Comparison of ENCODE assay signal across 8 mouse cellular contexts in the genomic region with DNA sequence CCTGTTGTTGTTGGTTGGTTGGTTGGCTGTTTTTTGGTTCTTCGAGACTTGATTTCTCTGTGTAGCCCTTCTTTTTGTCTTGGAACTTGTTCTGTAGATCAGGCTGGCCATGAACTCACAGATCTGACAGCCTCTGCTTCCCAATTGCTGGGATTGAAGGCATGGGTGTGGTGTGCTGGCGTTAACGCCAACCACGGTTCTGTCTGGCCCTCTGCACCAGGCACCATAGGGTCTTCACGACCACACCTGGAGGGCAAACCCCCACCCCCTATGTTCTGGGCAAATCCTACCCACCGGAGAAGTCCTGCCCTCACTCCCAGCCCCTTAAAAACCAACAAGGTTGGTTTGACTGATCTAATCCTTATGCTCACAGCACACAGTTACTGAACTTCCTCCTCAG. TPM values are rescaled to one million over a fixed set of nuclear protein-coding genes. Genes with fewer than 3 reads are reported as not detected.
DNase-seq lines count a peak whose midpoint lies in the region; ATAC-seq and TF ChIP-seq lines count a peak whose summit lies in the region.

No protein-coding gene starts in this region.

- TF ChIP-seq POLR2A in limb, embryonic 14.5 days (IDR thresholded peaks at IDR 0.05; ENCODE audit: borderline replicate concordance, extremely low read depth, insufficient read depth, insufficient read length) = no peak

- WGBS in liver, embryonic 11.5 days = 58% methylated on average over 6 of the region's 6 CpGs
- WGBS in forebrain, embryonic 13.5 days = 70% methylated on average over 6 of the region's 6 CpGs
- WGBS in limb, embryonic 14.5 days = 60% methylated on average over 6 of the region's 6 CpGs
- 62% methylated on average over 6 of the region's 6 CpGs for WGBS in stomach, embryonic 14.5 days

- H3K4me3 ChIP-seq in liver, embryonic 11.5 days (ENCODE audit: low read depth, low read length) = peak overlapping the region; percentile 71; the same call in 1 of the 2 replicates
- peak overlapping the region; percentile 51 for H3K4me3 ChIP-seq in forebrain, embryonic 13.5 days
- peak overlapping the region; percentile 59 for H3K4me3 ChIP-seq in limb, embryonic 14.5 days (replicated peaks; ENCODE audit: low read length)
- 0 out of 2 replicates have a peak overlapping the region, but pooled peaks have one; percentile 48 for H3K4me3 ChIP-seq in stomach, embryonic 14.5 days (ENCODE audit: low read depth, low read length)

- DNase-seq in liver, embryonic 11.5 days (ENCODE audit: low spot score) = no peak
- no peak for DNase-seq in liver
- DNase-seq in limb, embryonic 14.5 days (ENCODE audit: low spot score) = no peak
- DNase-seq in kidney, adult 18-20 months = no peak
- DNase-seq in spleen, postnatal 10 days (ENCODE audit: low spot score in 2 of 2) = no peak
- no peak for DNase-seq in left cerebral cortex, adult 18-20 months (ENCODE audit: low spot score in 2 of 2)

- H3K27ac ChIP-seq in liver, embryonic 11.5 days (ENCODE audit: low read depth, low read length) = no peak overlapping the region; the same call in 1 of the 2 replicates
- H3K27ac ChIP-seq in forebrain, embryonic 13.5 days = peak overlapping the region; percentile 10; the same call in 1 of the 2 replicates
- H3K27ac ChIP-seq in limb, embryonic 14.5 days (replicated peaks; ENCODE audit: low read depth, low read length) = peak overlapping the region; percentile 35
- peak overlapping the region; percentile 58; the same call in 1 of the 2 replicates for H3K27ac ChIP-seq in stomach, embryonic 14.5 days (ENCODE audit: low read length)

- peaks cover 5% of the 10 kb centered on the region; the same call in 1 of the 2 replicates for H3K36me3 ChIP-seq in liver, embryonic 11.5 days (ENCODE audit: control insufficient read depth, insufficient read depth, low read length)
- peaks cover 16% of the 10 kb centered on the region for H3K36me3 ChIP-seq in forebrain, embryonic 13.5 days (ENCODE audit: poor library complexity, severe bottlenecking)
- peaks cover 21% of the 10 kb centered on the region for H3K36me3 ChIP-seq in limb, embryonic 14.5 days (ENCODE audit: control insufficient read depth, insufficient read depth, low read length)
- peaks cover 13% of the 10 kb centered on the region for H3K36me3 ChIP-seq in stomach, embryonic 14.5 days (ENCODE audit: control insufficient read depth, insufficient read depth, low read length)

- peaks cover 8% of the 10 kb centered on the region; the same call in 1 of the 2 replicates for H3K4me1 ChIP-seq in liver, embryonic 11.5 days (replicated peaks; ENCODE audit: control insufficient read depth, insufficient read depth, low read length)
- peaks cover 19% of the 10 kb centered on the region for H3K4me1 ChIP-seq in forebrain, embryonic 13.5 days
- peaks cover 9% of the 10 kb centered on the region; the same call in 1 of the 2 replicates for H3K4me1 ChIP-seq in limb, embryonic 14.5 days (ENCODE audit: control insufficient read depth, insufficient read depth, low read length)
- H3K4me1 ChIP-seq in stomach, embryonic 14.5 days (ENCODE audit: control insufficient read depth, insufficient read depth, low read length) = 0 out of 2 replicates have a peak, but pooled peaks cover 7% of the 10 kb centered on the region

- H3K4me2 ChIP-seq in liver, embryonic 11.5 days = peak overlapping the region; percentile 98
- H3K4me2 ChIP-seq in forebrain, embryonic 13.5 days = peak overlapping the region; percentile 89
- peak overlapping the region; percentile 97 for H3K4me2 ChIP-seq in limb, embryonic 14.5 days (replicated peaks; ENCODE audit: low read depth, low read length, severe bottlenecking)
- peak overlapping the region; percentile 73 for H3K4me2 ChIP-seq in stomach, embryonic 14.5 days (replicated peaks; ENCODE audit: low read depth, low read length)

- no peaks in the 10 kb centered on the region for H3K9me3 ChIP-seq in liver, embryonic 11.5 days (ENCODE audit: control insufficient read depth, low read length)
- H3K9me3 ChIP-seq in forebrain, embryonic 13.5 days (replicated peaks) = no peaks in the 10 kb centered on the region
- no peaks in the 10 kb centered on the region for H3K9me3 ChIP-seq in limb, embryonic 14.5 days (ENCODE audit: control insufficient read depth, low read length)
- no peaks in the 10 kb centered on the region for H3K9me3 ChIP-seq in stomach, embryonic 14.5 days (ENCODE audit: control insufficient read depth, low read depth, low read length)

- ATAC-seq in liver, embryonic 11.5 days (replicated peaks; ENCODE audit: low FRiP score) = 0 out of 2 replicates have a peak, but pooled peaks have one; percentile 3
- peak; percentile 20 for ATAC-seq in forebrain, embryonic 13.5 days
- peak; percentile 2; the same call in 1 of the 2 replicates for ATAC-seq in limb, embryonic 14.5 days (ENCODE audit: low FRiP score, low read depth)
- peak; percentile 10; the same call in 1 of the 2 replicates for ATAC-seq in stomach, embryonic 14.5 days (ENCODE audit: insufficient number of reproducible peaks, insufficient read depth, low FRiP score, low read depth)

- H3K27me3 ChIP-seq in liver, embryonic 11.5 days (replicated peaks; ENCODE audit: control insufficient read depth, insufficient read depth, low read length) = no peaks in the 10 kb centered on the region
- H3K27me3 ChIP-seq in forebrain, embryonic 13.5 days = no peaks in the 10 kb centered on the region
- H3K27me3 ChIP-seq in limb, embryonic 14.5 days (ENCODE audit: control insufficient read depth, insufficient read depth, low read length) = no peaks in the 10 kb centered on the region
- no peaks in the 10 kb centered on the region for H3K27me3 ChIP-seq in stomach, embryonic 14.5 days (ENCODE audit: control insufficient read depth, insufficient read depth, low read length)

- peak overlapping the region; percentile 43; the same call in 1 of the 2 replicates for H3K9ac ChIP-seq in liver, embryonic 11.5 days (ENCODE audit: low read depth, low read length)
- H3K9ac ChIP-seq in forebrain, embryonic 13.5 days = 0 out of 2 replicates have a peak overlapping the region, but pooled peaks have one; percentile 66
- 0 out of 2 replicates have a peak overlapping the region, but pooled peaks have one; percentile 56 for H3K9ac ChIP-seq in limb, embryonic 14.5 days (ENCODE audit: low read depth, low read length, severe bottlenecking)
- no peak overlapping the region for H3K9ac ChIP-seq in stomach, embryonic 14.5 days (replicated peaks; ENCODE audit: low read depth, low read length)

RNA-seq across cellular contexts. Expression of gene Pkn3, which starts 0.5 kb away (rescaled TPM):
- 9.6 and 10.2 TPM in 2 replicates for polyA plus RNA-seq in liver, embryonic 11.5 days (2014; fragmentation: Nextera tagmentation; extraction: Ambion mirVana)
- polyA plus RNA-seq in forebrain, embryonic 13.5 days (2015; fragmentation: Nextera tagmentation; extraction: Ambion mirVana) = 5.7 and 6.7 TPM in 2 replicates
- polyA plus RNA-seq in limb, embryonic 14.5 days (2012; rRNA removed) = 24.8 and 26.9 TPM in 2 replicates
- 5.9 and 6.4 TPM in 2 replicates for polyA plus RNA-seq in limb, embryonic 14.5 days (2014; fragmentation: Nextera tagmentation; extraction: Ambion mirVana)
- 6.3 and 6.9 TPM in 2 replicates for polyA plus RNA-seq in stomach, embryonic 14.5 days (2014; fragmentation: Nextera tagmentation; extraction: Ambion mirVana)
- total RNA-seq in left cerebral cortex, adult 18-20 months (2021) = 1 to 10 TPM; 3.8 TPM

RNA-seq across cellular contexts. Expression of gene Zdhhc12, which starts 16.5 kb away (rescaled TPM):
- polyA plus RNA-seq in liver, embryonic 11.5 days (2014; fragmentation: Nextera tagmentation; extraction: Ambion mirVana) = 51.9 and 53.7 TPM in 2 replicates
- polyA plus RNA-seq in forebrain, embryonic 13.5 days (2015; fragmentation: Nextera tagmentation; extraction: Ambion mirVana) = 21.0 and 21.2 TPM in 2 replicates
- 53.2 and 68.8 TPM in 2 replicates for polyA plus RNA-seq in limb, embryonic 14.5 days (2012; rRNA removed)
- polyA plus RNA-seq in limb, embryonic 14.5 days (2014; fragmentation: Nextera tagmentation; extraction: Ambion mirVana) = 21.9 and 23.2 TPM in 2 replicates
- polyA plus RNA-seq in stomach, embryonic 14.5 days (2014; fragmentation: Nextera tagmentation; extraction: Ambion mirVana) = 44.1 and 45.2 TPM in 2 replicates
- total RNA-seq in left cerebral cortex, adult 18-20 months (2021) = 1 to 10 TPM; 6.1 to 6.7 TPM

RNA-seq across cellular contexts. Expression of gene Set, which starts 19.8 kb away (rescaled TPM):
- polyA plus RNA-seq in liver, embryonic 11.5 days (2014; fragmentation: Nextera tagmentation; extraction: Ambion mirVana) = 641 and 659 TPM in 2 replicates
- 587 and 610 TPM in 2 replicates for polyA plus RNA-seq in forebrain, embryonic 13.5 days (2015; fragmentation: Nextera tagmentation; extraction: Ambion mirVana)
- 178 and 295 TPM in 2 replicates for polyA plus RNA-seq in limb, embryonic 14.5 days (2012; rRNA removed)
- polyA plus RNA-seq in limb, embryonic 14.5 days (2014; fragmentation: Nextera tagmentation; extraction: Ambion mirVana) = 426 and 451 TPM in 2 replicates
- 454 and 480 TPM in 2 replicates for polyA plus RNA-seq in stomach, embryonic 14.5 days (2014; fragmentation: Nextera tagmentation; extraction: Ambion mirVana)
- total RNA-seq in left cerebral cortex, adult 18-20 months (2021) = 100 to 1,000 TPM; 191 to 199 TPM

RNA-seq across cellular contexts. Expression of gene Wdr34, which starts 28.3 kb away (rescaled TPM):
- 22.1 and 25.1 TPM in 2 replicates for polyA plus RNA-seq in liver, embryonic 11.5 days (2014; fragmentation: Nextera tagmentation; extraction: Ambion mirVana)
- 50.8 and 57.2 TPM in 2 replicates for polyA plus RNA-seq in forebrain, embryonic 13.5 days (2015; fragmentation: Nextera tagmentation; extraction: Ambion mirVana)
- polyA plus RNA-seq in limb, embryonic 14.5 days (2012; rRNA removed) = 44.0 and 53.5 TPM in 2 replicates
- 30.1 and 33.1 TPM in 2 replicates for polyA plus RNA-seq in limb, embryonic 14.5 days (2014; fragmentation: Nextera tagmentation; extraction: Ambion mirVana)
- 29.6 and 32.7 TPM in 2 replicates for polyA plus RNA-seq in stomach, embryonic 14.5 days (2014; fragmentation: Nextera tagmentation; extraction: Ambion mirVana)
- 10 to 100 TPM; 39.5 to 45.2 TPM for total RNA-seq in left cerebral cortex, adult 18-20 months (2021)

RNA-seq across cellular contexts. Expression of gene Zer1, which starts 47.4 kb away (rescaled TPM):
- 4.7 and 6.2 TPM in 2 replicates for polyA plus RNA-seq in liver, embryonic 11.5 days (2014; fragmentation: Nextera tagmentation; extraction: Ambion mirVana)
- polyA plus RNA-seq in forebrain, embryonic 13.5 days (2015; fragmentation: Nextera tagmentation; extraction: Ambion mirVana) = 10.5 and 10.9 TPM in 2 replicates
- 60.3 and 79.9 TPM in 2 replicates for polyA plus RNA-seq in limb, embryonic 14.5 days (2012; rRNA removed)
- 9.7 and 11.0 TPM in 2 replicates for polyA plus RNA-seq in limb, embryonic 14.5 days (2014; fragmentation: Nextera tagmentation; extraction: Ambion mirVana)
- 11.3 and 13.6 TPM in 2 replicates for polyA plus RNA-seq in stomach, embryonic 14.5 days (2014; fragmentation: Nextera tagmentation; extraction: Ambion mirVana)
- 100 to 1,000 TPM; 146 to 156 TPM for total RNA-seq in left cerebral cortex, adult 18-20 months (2021)
